34 mouse cellular contexts compared by ENCODE assay signal in the genomic region with DNA sequence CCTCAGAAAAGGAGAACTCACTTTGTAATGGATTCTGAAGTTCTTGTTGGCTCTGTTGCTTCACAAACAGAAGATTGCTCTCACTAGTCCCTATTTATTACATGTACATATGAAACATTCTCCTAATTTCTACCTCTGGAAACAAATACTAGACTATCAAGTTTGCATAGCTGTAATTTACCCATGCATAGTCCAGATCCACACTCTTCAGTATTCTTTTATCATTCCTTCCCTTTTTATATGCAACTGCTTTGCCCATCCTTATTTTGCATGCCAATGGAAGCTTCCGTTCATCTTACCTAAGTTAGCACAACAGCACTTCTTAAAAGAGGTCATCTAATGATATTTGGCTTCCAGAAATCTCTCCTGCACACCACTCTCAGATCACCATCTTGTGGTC. TPM values are rescaled to one million over a fixed set of nuclear protein-coding genes. Genes with fewer than 3 reads are reported as not detected.
"Had no signal": no experiment of that assay in that cellular context is flagged by ENCODE, and none has a peak within 500 bp of the region (broad histone marks: within the 10 kb centered on the region; RNA-seq: fewer than 3 reads in every experiment).

No protein-coding gene starts in this region.

- H3K27me3 ChIP-seq: heart, embryonic 12.5 days; heart, embryonic 13.5 days; heart, embryonic 15.5 days; hindbrain, embryonic 12.5 days; hindbrain, embryonic 13.5 days; hindbrain, embryonic 15.5 days; intestine, embryonic 15.5 days; kidney, embryonic 15.5 days had no signal

- ATAC-seq: hindbrain, embryonic 16.5 days; hindbrain, postnatal 0 days; intestine, embryonic 15.5 days; intestine, embryonic 16.5 days; intestine, postnatal 0 days had no signal

- H3K36me3 ChIP-seq: heart, embryonic 10.5 days; heart, embryonic 12.5 days; heart, embryonic 13.5 days; heart, embryonic 15.5 days; hindbrain, embryonic 12.5 days; hindbrain, embryonic 13.5 days; hindbrain, embryonic 15.5 days; intestine, embryonic 15.5 days; kidney, embryonic 15.5 days had no signal

- H3K27ac ChIP-seq: heart, embryonic 10.5 days; heart, embryonic 13.5 days; heart, embryonic 15.5 days; hindbrain, embryonic 12.5 days; hindbrain, embryonic 13.5 days; hindbrain, embryonic 14.5 days; hindbrain, embryonic 15.5 days; hindbrain, postnatal 0 days; intestine, embryonic 15.5 days; kidney, embryonic 15.5 days; kidney, postnatal 0 days; layer of hippocampus, adult 2 months; left cerebral cortex, adult 2 months had no signal

- H3K9ac ChIP-seq: heart, embryonic 12.5 days; heart, embryonic 13.5 days; heart, embryonic 15.5 days; hindbrain, embryonic 12.5 days; hindbrain, embryonic 13.5 days; hindbrain, embryonic 14.5 days; hindbrain, embryonic 15.5 days; intestine, embryonic 15.5 days; kidney, embryonic 15.5 days had no signal

- H3K9me3 ChIP-seq: heart, embryonic 10.5 days; heart, embryonic 12.5 days; heart, embryonic 13.5 days; heart, embryonic 15.5 days; hindbrain, embryonic 12.5 days; hindbrain, embryonic 13.5 days; hindbrain, embryonic 15.5 days; intestine, embryonic 15.5 days; kidney, embryonic 15.5 days had no signal

- H3K4me1 ChIP-seq: heart, embryonic 10.5 days; heart, embryonic 12.5 days; heart, embryonic 13.5 days; heart, embryonic 15.5 days; hindbrain, embryonic 12.5 days; hindbrain, embryonic 13.5 days; hindbrain, embryonic 15.5 days; intestine, embryonic 15.5 days; kidney, embryonic 15.5 days had no signal

- H3K4me3 ChIP-seq: heart, embryonic 10.5 days; heart, embryonic 12.5 days; heart, embryonic 13.5 days; heart, embryonic 15.5 days; hindbrain, embryonic 12.5 days; hindbrain, embryonic 13.5 days; hindbrain, embryonic 15.5 days; intestine, embryonic 15.5 days; kidney, embryonic 15.5 days; layer of hippocampus, adult 2 months; left cerebral cortex, adult 2 months had no signal

- DNase-seq: heart, postnatal 10 days; heart, postnatal 14 days; heart, postnatal 36 days; heart, postnatal 4 days; kidney, adult 11 months; kidney, adult 18-20 months; kidney, adult 2 months; kidney, adult 8-10 months; kidney, adult 9 months; kidney, postnatal 10 days; kidney, postnatal 14 days; kidney, postnatal 25 days; kidney, postnatal 36 days; kidney, postnatal 4 days; layer of hippocampus, adult 9-11 months; layer of hippocampus, postnatal 36 days had no signal

RNA-seq across cellular contexts. Expression of a gene that starts 21.3 kb away (rescaled TPM):
- total RNA-seq: heart, postnatal 36 days; hematopoietic stem cell, adult 5-6 weeks had no signal
